Mouse (Mus musculus): ENCODE results near the gene Ep300. TPM values are rescaled to one million over a fixed set of nuclear protein-coding genes. Genes with fewer than 3 reads are reported as not detected.

Ep300 gene
- polyA plus RNA-seq, 1 experiment from 2014 or later, result 6.1 TPM

DNA sequence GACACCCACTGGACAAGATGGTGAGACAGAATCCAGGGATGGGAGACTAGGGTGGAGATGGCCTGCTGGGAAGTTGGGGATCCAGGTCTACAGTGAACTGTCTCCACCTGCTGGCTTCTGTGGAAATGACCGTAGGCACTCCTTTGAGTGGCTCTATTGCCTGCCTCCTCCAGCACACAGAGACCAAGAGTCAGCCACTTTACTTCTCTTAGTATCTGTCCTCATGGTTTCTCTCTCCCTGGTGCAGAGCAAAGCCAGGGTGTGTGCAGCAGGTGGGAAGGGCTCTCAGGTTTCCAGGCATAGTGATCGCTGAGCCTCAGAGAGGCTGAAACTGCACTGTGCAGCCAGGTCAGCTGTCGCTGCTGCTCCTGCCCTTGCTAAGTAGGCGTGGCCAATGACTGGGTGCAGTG lies 85.1 kb downstream of the Ep300 start:
- Histone ChIP-seq H3K9me3 (replicated peaks) (no peaks in the 10 kb centered on the region), H3K9ac (no peak overlapping the region), H3K4me3 (replicated peaks) (no peak overlapping the region), H3K4me2 (no peak overlapping the region), H3K36me3 (replicated peaks) (peaks cover 58% of the 10 kb centered on the region), H3K27me3 (no peaks in the 10 kb centered on the region), H3K27ac (replicated peaks) (no peak overlapping the region), H3K4me1 (replicated peaks) (peaks cover 5% of the 10 kb centered on the region)
- WGBS (ENCODE audit: insufficient replicate concordance), result 72% methylated on average over 4 of the region's 4 CpGs
- ATAC-seq (ENCODE audit: insufficient read depth), result no peak

DNA sequence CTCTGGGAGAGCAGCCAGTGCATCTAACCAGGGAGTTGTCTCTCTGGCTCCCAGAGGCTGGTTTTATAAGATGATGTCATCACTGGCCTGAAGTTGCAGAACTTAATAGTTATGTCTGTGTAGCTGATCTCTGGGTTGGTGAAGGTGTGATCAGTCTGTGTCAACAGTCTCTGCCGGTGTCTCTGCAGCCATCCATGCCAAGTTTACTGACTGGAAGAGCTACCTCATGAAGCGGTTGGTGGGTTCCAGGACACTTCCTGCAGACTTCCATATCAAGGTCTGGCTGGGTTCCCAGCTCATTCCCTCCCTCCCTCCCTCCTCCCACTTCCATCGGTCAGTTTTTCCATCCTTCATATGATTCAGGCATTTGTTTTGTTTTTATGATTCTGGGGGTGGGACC lies 91.5 kb downstream of the Ep300 start:
- no peaks in the 10 kb centered on the region for H3K27me3 ChIP-seq
- no peak overlapping the region for H3K4me3 ChIP-seq (replicated peaks)
- H3K4me2 ChIP-seq, result no peak overlapping the region
- no peaks in the 10 kb centered on the region for H3K9me3 ChIP-seq (replicated peaks)
- no peak overlapping the region for H3K27ac ChIP-seq (replicated peaks)
- 66% methylated on average over 3 of the region's 3 CpGs for WGBS (ENCODE audit: insufficient replicate concordance)
- peaks cover 44% of the 10 kb centered on the region for H3K36me3 ChIP-seq (replicated peaks)
- no peaks in the 10 kb centered on the region for H3K4me1 ChIP-seq (replicated peaks)
- no peak overlapping the region for H3K9ac ChIP-seq
- ATAC-seq (ENCODE audit: insufficient read depth), result no peak

DNA sequence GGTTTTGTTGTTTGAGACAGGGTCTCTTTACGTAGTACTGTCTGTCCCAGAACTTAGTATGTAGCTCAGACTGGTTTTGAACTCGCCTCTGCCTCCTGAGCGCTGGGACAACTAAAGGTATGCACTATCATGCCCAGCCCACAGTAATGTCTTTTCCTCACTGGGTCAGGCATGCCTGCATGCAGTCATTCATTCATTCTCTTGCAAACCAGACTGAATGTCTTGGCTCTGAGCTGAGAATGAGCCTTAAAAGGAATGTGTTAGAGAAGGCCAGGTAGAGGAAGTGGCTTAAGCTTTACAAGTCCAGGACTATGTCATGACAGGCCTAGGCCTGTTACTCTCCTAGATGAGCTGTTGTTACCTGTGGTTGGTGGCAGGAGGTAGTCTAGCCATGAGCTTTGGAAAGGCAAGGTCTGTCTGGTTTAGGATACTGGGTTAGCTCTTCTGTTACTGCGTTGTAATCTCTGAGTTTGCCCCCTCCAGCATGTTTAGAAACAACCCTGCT lies 95.2 kb downstream of the Ep300 start:
- Histone ChIP-seq H3K27me3 (no peaks in the 10 kb centered on the region), H3K4me3 (replicated peaks) (no peak overlapping the region), H3K4me1 (replicated peaks) (no peaks in the 10 kb centered on the region), H3K36me3 (replicated peaks) (peaks cover 67% of the 10 kb centered on the region), H3K4me2 (no peak overlapping the region), H3K9me3 (replicated peaks) (no peaks in the 10 kb centered on the region), H3K9ac (no peak overlapping the region), H3K27ac (replicated peaks) (no peak overlapping the region)
- WGBS (ENCODE audit: insufficient replicate concordance), result 85% methylated on average over 4 of the region's 4 CpGs
- no peak for ATAC-seq (ENCODE audit: insufficient read depth)

DNA sequence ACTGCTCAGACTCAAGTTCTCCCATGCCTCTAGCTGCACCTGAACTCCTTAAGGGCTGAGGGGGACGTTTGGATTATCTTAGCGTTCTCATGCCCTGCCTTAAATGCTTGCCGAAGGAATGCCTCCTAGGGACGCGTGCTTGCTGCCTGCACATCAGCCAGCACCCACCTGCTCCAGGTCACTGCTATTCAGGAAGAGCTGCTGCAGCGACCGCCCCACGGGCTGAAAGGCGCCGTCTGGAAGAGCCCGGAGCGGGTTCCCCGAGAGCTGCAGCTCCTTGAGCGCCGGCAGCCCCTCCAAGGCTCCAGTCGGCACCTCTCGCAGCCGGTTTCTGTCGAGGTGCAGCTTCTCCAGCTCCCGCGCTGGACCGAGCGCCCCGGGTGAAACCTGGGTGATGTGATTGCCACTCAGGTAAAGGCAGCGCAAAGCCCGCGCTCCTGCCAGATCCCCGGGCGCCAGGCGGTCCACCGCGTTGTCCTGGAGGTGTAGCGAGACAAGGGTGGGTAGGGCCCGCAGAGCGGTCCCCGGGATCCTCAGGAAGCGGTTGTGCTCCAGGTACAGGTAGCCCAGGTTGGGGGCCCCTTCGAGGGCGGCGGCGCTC lies 108.3 kb downstream of the Ep300 start:
- H3K9ac ChIP-seq, result no peak overlapping the region
- WGBS (ENCODE audit: insufficient replicate concordance), result 7% methylated on average over 41 of the region's 41 CpGs
- no peak overlapping the region for H3K27ac ChIP-seq (replicated peaks)
- peak overlapping the region; percentile 75 for H3K4me2 ChIP-seq
- peaks cover 63% of the 10 kb centered on the region for H3K27me3 ChIP-seq
- no peaks in the 10 kb centered on the region for H3K36me3 ChIP-seq (replicated peaks)
- no peaks in the 10 kb centered on the region for H3K9me3 ChIP-seq (replicated peaks)
- peak overlapping the region; percentile 53 for H3K4me3 ChIP-seq (replicated peaks)
- H3K4me1 ChIP-seq (replicated peaks), result peaks cover 17% of the 10 kb centered on the region
- ATAC-seq (ENCODE audit: insufficient read depth), result peak; percentile 12; the same call in 1 of the 2 replicates

DNA sequence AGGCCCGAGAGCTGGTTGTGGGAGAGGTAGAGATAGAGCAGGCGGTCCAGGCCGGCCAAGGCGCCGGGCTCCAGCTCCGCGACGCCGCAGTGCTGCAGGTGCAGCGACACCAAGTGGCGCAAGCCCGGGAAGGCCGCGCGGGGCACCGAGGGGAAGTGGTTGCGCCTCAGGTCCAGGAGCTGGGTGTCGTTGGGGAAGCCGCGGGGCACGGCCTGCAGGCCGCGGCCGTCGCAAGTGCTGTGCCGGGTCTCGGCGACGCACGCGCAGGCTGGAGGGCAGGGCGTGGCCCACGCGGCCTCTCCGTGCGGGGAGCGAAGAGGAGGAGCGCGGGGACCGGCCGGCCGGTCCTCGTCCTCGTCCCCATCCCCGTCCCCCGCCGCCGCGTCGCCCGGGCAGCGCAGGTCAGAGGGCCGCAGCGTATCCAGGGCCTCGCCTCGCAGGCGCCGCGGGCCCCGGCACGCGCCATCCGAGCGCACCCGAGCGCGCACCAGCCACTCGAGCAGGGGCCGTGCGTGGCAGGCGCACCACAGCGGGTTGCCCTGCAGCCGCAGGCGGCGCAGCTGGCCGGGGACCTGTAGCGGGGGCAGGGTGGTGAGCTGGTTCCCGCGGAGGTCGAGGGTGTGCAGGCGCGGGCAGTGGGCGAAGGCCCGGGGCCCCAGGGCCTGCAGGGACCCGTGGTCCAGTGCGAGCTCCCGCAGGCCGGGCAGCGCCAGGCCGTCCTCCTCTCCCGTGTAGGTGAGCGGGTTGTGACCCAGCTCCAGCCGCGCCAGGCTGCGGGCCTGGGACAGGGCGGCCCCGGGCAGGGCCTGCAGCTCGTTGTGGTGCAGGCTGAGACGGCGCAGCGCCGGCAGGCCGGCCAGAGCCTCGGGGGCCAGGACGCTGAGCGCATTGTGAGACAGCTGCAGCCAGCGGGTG lies 109.1 kb downstream of the Ep300 start:
- Histone ChIP-seq H3K4me2 (peak overlapping the region; percentile 75), H3K9ac (peak overlapping the region; percentile 39; the same call in 1 of the 2 replicates), H3K27ac (replicated peaks) (no peak overlapping the region), H3K9me3 (replicated peaks) (no peaks in the 10 kb centered on the region), H3K4me3 (replicated peaks) (peak overlapping the region; percentile 53), H3K27me3 (peaks cover 63% of the 10 kb centered on the region), H3K4me1 (replicated peaks) (peaks cover 17% of the 10 kb centered on the region), H3K36me3 (replicated peaks) (no peaks in the 10 kb centered on the region)
- WGBS (ENCODE audit: insufficient replicate concordance), result 1% methylated on average over 103 of the region's 107 CpGs
- peak; percentile 61 for ATAC-seq (ENCODE audit: insufficient read depth)

DNA sequence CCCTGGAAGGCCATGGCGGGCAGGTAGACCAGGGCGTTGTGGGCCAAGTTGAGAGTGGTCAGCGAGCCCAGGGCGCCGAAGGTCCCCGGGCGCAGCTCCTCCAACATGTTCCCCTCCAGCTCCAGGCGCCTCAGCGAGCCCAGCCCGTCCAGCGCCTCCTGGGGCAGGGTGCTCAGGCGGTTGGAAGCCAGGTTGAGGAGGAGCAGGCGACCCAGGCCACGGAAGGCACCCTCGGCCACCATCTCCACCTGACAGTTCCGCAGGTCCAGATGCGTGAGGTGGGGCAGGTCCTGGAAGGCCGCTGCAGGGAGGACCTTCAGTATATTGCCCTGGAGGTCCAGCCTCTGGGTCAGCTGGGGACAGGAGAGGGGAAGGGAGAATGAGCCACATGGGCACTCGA lies 109.7 kb downstream of the Ep300 start:
- Histone ChIP-seq H3K9ac (no peak overlapping the region), H3K4me2 (peak overlapping the region; percentile 75), H3K27ac (replicated peaks) (no peak overlapping the region), H3K4me3 (replicated peaks) (peak overlapping the region; percentile 53), H3K27me3 (peaks cover 63% of the 10 kb centered on the region), H3K4me1 (replicated peaks) (peaks cover 17% of the 10 kb centered on the region), H3K36me3 (replicated peaks) (no peaks in the 10 kb centered on the region), H3K9me3 (replicated peaks) (no peaks in the 10 kb centered on the region)
- whole genome bisulfite sequencing (ENCODE audit: insufficient replicate concordance), result 42% methylated on average over 18 of the region's 19 CpGs
- no peak for ATAC-seq (ENCODE audit: insufficient read depth)

DNA sequence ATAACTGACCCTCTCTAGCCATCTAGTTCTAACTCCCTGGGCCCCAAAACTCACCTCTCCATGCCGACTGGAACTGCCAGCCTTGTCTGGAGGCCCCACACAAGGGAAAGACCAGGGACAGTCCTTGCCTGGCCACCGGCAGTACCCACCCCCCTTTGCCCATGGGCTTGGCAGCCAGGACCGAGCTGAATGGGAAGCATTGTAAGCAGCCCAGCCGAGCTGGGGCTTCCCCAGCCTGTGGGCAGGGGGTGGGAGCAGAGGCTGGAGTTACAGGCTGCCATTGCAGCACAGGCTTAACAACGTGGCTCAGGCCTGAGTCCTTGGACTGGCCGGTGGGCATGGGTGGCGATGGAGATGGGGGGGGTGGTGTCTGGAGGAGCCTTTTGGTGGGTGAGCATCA lies 112.0 kb downstream of the Ep300 start, which contains the start of gene Chadl:
Gene Chadl, minus strand, starts transcription at position 113 of the 400 bp plus-strand sequence.
- no peak within 1 kb of the TSS for H3K4me3 ChIP-seq (replicated peaks)
- 57% methylated on average over 7 of the region's 7 CpGs for whole genome bisulfite sequencing (ENCODE audit: insufficient replicate concordance)
- peaks cover 28% of the 10 kb centered on the region for H3K4me1 ChIP-seq (replicated peaks)
- H3K4me2 ChIP-seq, result no peak within 1 kb of the TSS
- H3K27me3 ChIP-seq, result peaks cover 54% of the 10 kb centered on the region
- no peak within 1 kb of the TSS for H3K27ac ChIP-seq (replicated peaks)
- no peak within 1 kb of the TSS for H3K9ac ChIP-seq
- no peak for ATAC-seq (ENCODE audit: insufficient read depth)
- no peaks in the 10 kb centered on the region for H3K9me3 ChIP-seq (replicated peaks)
- H3K36me3 ChIP-seq (replicated peaks), result peaks cover 3% of the 10 kb centered on the region; the same call in 1 of the 2 replicates

DNA sequence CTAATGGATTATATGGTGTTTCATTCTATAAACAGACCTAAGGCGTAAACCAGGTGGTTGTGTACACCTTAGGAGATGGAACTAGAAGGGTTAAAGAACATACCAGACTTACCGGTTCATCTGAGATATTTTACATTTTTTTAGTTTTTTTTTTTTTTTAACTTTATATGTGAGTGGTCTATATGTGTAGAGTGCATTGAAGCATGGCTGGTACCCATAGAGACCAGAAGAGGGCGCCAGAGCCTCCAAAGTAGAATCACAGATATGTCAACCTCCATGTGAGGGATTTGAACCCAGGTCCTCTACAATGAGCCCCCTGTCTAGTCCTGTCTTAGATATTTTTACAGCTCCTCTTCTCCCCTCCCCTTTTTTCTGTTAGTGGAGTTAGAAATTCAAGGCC lies 112.7 kb downstream of the Ep300 start:
- H3K4me2 ChIP-seq, result no peak overlapping the region
- no peaks in the 10 kb centered on the region for H3K9me3 ChIP-seq (replicated peaks)
- peaks cover 28% of the 10 kb centered on the region for H3K4me1 ChIP-seq (replicated peaks)
- WGBS (ENCODE audit: insufficient replicate concordance), result 42% methylated on average over 3 of the region's 3 CpGs
- H3K36me3 ChIP-seq (replicated peaks), result peaks cover 10% of the 10 kb centered on the region
- H3K4me3 ChIP-seq (replicated peaks), result no peak overlapping the region
- ATAC-seq (ENCODE audit: insufficient read depth), result no peak
- peaks cover 47% of the 10 kb centered on the region for H3K27me3 ChIP-seq
- no peak overlapping the region for H3K27ac ChIP-seq (replicated peaks)
- no peak overlapping the region for H3K9ac ChIP-seq

DNA sequence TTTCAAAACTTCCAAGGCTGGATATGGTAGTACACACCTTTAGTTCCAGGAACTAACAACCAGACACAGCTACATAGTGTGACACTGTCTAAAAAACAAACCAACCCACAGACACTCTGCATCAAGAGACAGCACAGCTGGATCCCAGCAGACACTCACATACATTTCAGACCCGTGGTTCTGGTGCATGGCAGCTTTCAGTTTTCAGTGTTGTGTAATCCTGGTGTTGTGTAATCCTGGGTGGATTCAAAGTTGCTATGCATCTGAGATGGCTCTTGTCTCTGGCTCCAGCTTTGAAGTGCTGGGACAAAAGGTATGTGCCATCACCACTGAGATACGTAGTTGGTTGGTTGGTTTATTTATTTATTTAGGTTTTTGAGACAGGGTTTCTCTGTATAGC lies 113.4 kb downstream of the Ep300 start:
- H3K27me3 ChIP-seq, result peaks cover 40% of the 10 kb centered on the region
- H3K9me3 ChIP-seq (replicated peaks), result no peaks in the 10 kb centered on the region
- H3K36me3 ChIP-seq (replicated peaks), result peaks cover 17% of the 10 kb centered on the region
- peaks cover 24% of the 10 kb centered on the region for H3K4me1 ChIP-seq (replicated peaks)
- H3K9ac ChIP-seq, result no peak overlapping the region
- no peak overlapping the region for H3K4me3 ChIP-seq (replicated peaks)
- no peak overlapping the region for H3K4me2 ChIP-seq
- 34% methylated on average over 2 of the region's 2 CpGs for WGBS (ENCODE audit: insufficient replicate concordance)
- H3K27ac ChIP-seq (replicated peaks), result no peak overlapping the region
- ATAC-seq (ENCODE audit: insufficient read depth), result no peak

DNA sequence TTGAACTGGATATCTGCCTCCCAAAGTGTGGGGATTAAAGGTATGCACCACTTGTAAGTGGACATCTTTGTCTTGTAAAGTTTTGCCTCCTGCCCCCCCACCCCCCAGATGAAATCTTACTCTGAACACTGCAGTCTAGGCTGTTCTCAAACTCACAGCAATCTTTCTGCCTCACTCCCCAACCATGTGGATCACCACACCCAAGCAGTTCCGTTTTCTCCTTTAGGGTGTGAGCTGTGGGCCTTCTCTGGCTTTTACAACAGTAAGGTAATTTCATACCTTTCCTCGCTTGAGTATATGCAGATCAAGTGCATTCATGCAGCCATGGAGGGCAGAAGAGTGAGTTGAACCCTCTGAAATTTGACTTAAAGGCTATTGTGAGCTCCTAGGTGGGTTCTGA lies 115.0 kb downstream of the Ep300 start:
- WGBS (ENCODE audit: insufficient replicate concordance), result 40% methylated on average over 2 of the region's 2 CpGs
- no peaks in the 10 kb centered on the region for H3K9me3 ChIP-seq (replicated peaks)
- peaks cover 11% of the 10 kb centered on the region for H3K4me1 ChIP-seq (replicated peaks)

DNA sequence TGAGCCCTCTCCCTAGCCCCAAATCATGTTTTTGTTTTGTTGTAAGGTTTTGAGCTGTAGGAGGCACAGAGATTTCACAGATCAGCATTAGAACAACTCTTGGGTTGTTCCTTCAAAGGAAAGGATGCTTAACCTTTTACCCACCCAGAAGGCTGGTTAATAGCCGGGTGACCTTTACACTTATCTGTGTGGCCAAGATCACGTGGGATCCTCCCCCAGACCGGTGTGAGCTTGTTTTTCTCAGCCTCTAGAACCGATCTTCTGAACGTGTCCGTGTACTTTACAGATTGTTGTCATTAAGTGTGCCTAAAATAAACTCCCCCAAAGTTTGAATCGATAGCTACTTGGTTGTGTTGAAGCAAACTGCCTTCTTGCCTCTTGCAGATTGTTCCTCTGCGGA lies 115.5 kb downstream of the Ep300 start:
- no peak overlapping the region for H3K4me3 ChIP-seq (replicated peaks)
- H3K9me3 ChIP-seq (replicated peaks), result no peaks in the 10 kb centered on the region
- 0 out of 2 replicates have a peak overlapping the region, but pooled peaks have one; percentile 20 for H3K27ac ChIP-seq (replicated peaks)
- H3K36me3 ChIP-seq (replicated peaks), result peaks cover 38% of the 10 kb centered on the region
- H3K9ac ChIP-seq, result no peak overlapping the region
- H3K4me1 ChIP-seq (replicated peaks), result peaks cover 11% of the 10 kb centered on the region
- 59% methylated on average over 8 of the region's 8 CpGs for WGBS (ENCODE audit: insufficient replicate concordance)
- ATAC-seq (ENCODE audit: insufficient read depth), result no peak
- H3K4me2 ChIP-seq, result no peak overlapping the region
- H3K27me3 ChIP-seq, result peaks cover 20% of the 10 kb centered on the region

More for the DNA sequence above, 115.0 kb downstream of the Ep300 start:
- Histone ChIP-seq H3K27me3 (peaks cover 24% of the 10 kb centered on the region), H3K9ac (no peak overlapping the region), H3K4me2 (no peak overlapping the region), H3K27ac (replicated peaks) (0 out of 2 replicates have a peak overlapping the region, but pooled peaks have one; percentile 20), H3K4me3 (replicated peaks) (no peak overlapping the region), H3K36me3 (replicated peaks) (peaks cover 33% of the 10 kb centered on the region)
- no peak for ATAC-seq (ENCODE audit: insufficient read depth)
